Mouse (Mus musculus) gastrocnemius, postnatal 4 days (tissue): ENCODE measurements around the gene Fmo5. TPM values are rescaled to one million over a fixed set of nuclear protein-coding genes. Genes with fewer than 3 reads are reported as not detected.
A peak's percentile ranks its signal among the peaks of the same experiment; 100 is the strongest.

Source experiments
- DNase-seq, 2 experiments: peaks; one replicate each; pipeline ENCODE4 v3.0.0; 2021 to 2022; ENCODE audit warnings: low spot score in 2 of 2, mixed read lengths in 2 of 2
- total RNA-seq, 2 experiments: library from RNA; stranded (reverse); gene quantifications; 2 replicates each; pipeline ENCODE4 v1.2.3; 2021

Gene Fmo5
- total RNA-seq, 2 experiments from 2014 or later: 3.8 to 4.4 TPM

DNA sequence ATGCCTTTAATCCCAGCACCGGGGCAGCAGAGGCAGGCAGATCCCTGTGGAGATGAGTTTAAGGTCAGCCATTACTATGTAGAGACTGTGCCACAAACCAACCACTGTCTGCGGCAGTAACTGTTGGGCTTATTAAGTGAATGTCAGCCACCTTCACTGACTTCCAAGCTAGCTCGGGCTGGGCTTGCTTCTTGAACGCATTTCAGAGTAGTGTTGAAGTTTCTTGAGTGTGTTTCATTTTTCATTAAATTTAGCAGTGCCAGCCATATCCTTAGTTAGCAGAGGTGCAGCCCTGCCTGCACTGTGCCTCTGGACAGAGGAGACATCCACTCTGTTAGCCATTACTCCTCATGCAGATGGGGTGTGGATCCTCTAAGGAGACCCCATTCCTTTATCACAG lies 2.1 kb downstream of the Fmo5 start:
- no peak for DNase-seq

DNA sequence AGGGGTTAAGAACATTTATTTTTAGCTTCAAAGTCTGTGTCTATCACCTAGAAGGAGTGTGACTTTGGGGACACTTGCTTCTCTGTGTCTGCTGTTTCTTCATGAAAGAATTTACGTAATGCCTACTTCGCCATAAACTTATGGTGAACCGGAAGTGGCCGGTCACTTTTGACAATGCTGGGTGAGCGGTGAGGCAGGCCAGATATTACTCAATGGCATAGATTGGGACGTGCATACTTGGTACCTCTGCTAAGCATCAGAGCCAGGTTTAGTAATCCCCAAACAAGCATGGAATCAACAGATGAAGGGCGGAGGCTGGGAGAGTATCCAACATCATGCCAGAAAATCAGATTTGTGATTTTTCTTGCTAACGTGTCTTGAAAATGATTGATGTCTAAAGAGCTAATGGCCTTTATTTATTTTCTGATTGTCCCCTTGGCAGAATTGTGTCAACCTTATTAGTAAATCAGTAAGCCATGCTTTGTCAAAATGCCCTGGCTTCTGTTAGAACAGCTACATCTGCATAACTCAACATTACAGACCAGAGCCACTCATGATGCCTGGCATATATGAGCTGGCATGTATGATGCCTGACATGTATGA lies 2.8 kb downstream of the Fmo5 start:
- DNase-seq: no peak

GRCm38 (mm10) chr3:97633456-97633855 lies 4.9 kb downstream of the Fmo5 start:
- DNase-seq: no peak

DNA sequence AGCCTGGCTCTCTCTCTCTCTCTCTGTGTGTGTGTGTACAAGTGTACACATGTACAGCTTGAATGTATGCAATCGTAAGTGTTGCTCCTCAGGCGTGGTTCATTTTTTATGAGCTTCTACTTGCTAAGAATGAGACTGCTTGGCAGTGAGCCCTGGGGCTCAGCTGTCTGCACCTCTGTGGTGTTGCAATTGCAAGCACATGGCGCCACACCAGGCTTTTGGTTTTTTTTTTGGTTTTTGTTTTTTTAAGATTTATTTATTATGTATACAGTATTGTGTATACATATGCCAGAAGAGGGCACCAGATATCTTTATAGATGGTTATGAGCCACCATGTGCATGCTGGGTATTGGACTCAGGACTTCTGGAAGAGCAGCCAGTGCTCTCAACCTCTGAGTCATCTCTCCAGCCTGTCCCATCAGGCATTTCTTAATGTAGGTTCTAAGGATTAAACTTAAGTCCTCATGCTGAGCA lies 5.7 kb downstream of the Fmo5 start:
- peak; percentile 26 to 58 for DNase-seq

DNA sequence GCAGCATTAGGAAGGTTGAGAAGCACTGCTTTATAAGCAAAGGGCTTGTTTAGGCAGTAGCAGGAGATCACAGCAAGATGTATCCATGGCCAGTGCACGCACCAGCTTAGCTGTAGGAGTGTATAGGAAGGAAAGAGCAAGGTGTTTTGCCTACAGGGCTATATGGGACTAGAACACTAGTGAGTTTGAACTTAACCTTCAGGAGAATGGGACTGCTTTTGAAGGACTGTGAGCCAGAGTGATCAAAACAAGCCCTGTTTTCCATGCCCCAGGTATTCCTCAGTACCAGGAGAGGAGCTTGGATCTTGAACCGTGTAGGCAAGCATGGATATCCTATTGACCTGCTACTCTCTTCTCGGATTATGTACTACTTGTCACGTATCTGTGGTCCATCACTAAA lies 12.8 kb downstream of the Fmo5 start:
- DNase-seq: no peak

DNA sequence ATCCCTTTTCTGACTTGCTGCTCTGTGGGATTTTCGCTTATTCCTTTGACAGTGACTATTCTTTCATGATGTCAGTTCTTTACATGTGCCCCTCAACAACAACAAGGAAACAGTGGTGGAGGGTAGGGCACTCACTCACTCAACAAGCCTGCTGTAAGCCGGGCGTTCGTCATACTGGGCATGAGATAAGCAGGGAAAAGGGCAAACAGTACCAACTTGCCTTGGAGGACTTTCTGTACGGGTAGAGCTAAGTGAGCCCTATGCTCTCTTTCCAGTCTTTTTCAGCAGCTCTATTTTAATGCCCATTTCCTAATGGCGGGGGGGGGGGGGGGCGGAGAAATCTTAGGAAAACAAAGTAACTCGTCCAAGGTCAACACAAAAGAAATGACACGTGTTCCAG lies 13.4 kb downstream of the Fmo5 start:
- no peak for DNase-seq

DNA sequence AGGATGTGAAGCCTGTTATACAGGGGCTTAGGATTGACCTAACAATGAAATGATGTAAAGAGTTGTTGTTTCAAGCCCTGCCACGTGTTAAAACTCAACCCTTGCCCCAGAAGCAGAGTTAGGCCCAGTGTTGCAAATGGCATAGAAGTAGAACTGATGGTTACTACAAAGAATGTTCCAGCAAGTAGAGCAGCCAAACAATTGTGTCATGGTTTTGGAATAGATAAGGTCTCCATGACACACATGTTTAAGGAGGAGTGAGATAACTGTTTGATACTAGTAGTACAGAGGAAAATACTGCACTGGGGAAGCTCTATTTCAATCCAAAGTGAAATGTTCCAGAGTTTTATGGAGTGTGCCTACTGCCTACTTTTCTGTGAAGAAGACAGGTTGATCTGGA lies 19.9 kb downstream of the Fmo5 start:
- no peak for DNase-seq

- no peak for DNase-seq
These were observed 20.4 kb downstream of the Fmo5 start for GRCm38 (mm10) chr3:97649022-97649421.

DNA sequence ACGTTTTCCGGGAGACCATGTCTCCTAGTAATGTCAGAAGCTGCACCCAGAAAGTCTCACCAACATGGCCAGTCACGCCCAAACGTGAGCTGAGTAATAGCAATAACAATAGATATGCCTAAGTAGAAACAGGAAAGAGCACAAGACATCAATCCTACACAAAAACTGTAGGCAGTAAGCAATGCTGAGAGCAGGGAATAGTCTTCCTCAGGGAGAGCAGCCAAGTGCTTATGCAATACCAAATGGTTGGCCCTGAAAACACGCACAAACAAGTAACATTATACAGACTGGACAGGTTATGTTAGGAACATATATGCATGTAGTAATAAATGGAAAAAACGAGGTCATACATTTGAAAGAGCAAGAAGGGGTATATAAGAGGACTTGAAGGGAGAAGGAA lies 20.9 kb downstream of the Fmo5 start:
- DNase-seq: no peak

DNA sequence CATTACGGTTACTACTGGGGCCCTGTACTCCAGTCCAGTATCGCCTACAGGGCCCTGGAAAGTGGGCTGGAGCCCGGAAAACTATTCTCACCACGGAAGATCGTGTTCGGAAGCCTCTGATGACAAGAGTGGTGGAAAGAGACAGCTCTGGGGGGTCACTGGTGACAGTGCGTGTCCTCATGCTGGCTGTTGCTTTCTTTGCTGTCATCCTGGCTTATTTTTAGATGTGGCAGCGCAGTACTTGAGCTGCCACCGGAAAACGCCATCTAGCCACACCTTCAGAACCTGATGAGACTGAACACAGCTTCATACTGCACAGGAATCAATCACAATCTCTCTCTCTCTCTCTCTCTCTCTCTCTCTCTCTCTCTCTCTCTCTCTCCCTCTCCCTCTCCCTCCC lies 23.0 kb downstream of the Fmo5 start:
- DNase-seq: no peak

GRCm38 (mm10) chr3:97653781-97654180 lies 25.2 kb downstream of the Fmo5 start:
- no peak for DNase-seq

- no peak for DNase-seq
These were observed 26.3 kb downstream of the Fmo5 start for GRCm38 (mm10) chr3:97654901-97655300.

- peak; percentile 99 for DNase-seq
These were observed 29.2 kb downstream of the Fmo5 start, which contains the start of gene Prkab2 for GRCm38 (mm10) chr3:97657655-97658411. Gene Prkab2 (plus strand): TSS chr3:97658193.

- DNase-seq: peak in 1 of 2 experiments; percentile 49
These were observed 30.0 kb downstream of the Fmo5 start for GRCm38 (mm10) chr3:97658426-97659193.

- no peak for DNase-seq
These were observed 31.1 kb downstream of the Fmo5 start for GRCm38 (mm10) chr3:97659746-97660145.

DNA sequence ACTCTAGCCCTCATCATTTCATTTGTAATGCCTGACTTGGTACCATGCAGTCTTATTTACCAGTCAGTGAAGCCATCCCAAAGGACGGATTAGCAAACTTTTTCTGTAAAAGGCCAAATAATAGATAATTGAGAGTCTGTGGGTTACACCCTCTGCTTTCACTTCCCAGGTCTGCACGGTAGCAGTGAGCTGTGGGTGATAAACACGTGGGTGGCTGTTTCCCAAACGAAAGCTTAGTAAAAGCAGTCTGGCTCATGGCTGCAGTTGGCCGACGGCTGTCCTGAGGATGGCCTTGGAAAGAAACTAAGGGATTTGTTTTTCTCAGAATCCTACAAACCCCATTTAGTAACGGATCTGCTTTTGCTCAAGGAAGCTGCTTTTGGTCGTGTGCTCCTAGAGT lies 32.6 kb downstream of the Fmo5 start:
- no peak for DNase-seq

GRCm38 (mm10) chr3:97665525-97665924 lies 36.9 kb downstream of the Fmo5 start:
- no peak for DNase-seq

DNA sequence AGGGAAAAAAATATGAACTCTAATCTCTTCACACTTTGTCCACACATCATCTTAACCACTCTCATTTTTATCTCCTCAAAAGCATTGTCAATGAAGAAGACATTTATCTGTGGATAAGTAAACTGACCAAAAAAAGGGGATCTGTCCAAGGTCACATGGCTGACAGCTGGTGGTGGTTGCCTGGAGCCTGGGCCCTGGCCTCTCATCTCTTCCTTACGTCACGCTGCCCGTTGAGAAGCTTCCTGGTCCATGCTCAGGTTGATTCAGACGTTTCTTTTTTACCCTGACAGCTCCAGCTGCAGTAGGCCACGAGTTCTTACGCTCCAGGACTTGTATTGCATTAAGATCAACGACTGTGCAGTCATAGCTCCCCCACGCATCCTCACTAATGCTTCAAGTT lies 37.5 kb downstream of the Fmo5 start:
- no peak for DNase-seq

GRCm38 (mm10) chr3:97667093-97667675 lies 38.6 kb downstream of the Fmo5 start:
- DNase-seq: no peak

DNA sequence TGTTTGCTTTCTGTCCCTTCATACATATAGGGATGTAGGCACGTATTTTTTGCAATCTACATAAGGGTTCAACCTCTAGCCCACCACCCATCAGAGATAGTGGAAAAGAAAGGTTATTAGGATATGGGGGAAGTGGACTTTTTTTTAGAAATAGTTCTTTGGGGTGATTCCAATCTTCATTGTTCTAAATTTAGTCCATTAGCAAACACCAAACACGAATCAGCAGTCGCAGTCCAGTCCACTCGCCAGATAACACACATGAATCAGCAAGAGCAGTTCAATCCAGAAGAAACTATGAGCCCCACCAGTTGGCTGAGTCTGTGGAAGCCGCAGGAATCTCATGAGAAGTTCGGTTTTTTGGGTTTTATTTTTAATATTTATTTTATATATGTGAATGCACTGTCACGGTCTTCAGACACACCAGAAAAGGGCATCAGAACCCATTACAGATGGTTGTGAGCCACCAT lies 46.1 kb downstream of the Fmo5 start, which contains the start of gene Gm17651:
Gm17651 (minus strand) TSS at position 51 of the 467 bp plus-strand sequence.
- no peak for DNase-seq

- no peak for DNase-seq
These were observed 47.5 kb downstream of the Fmo5 start for GRCm38 (mm10) chr3:97676126-97676525.
